Mouse (Mus musculus): ENCODE results near the gene Emp3.
"Not testable (repeated sequence)": the region's sequence is repeated elsewhere in the genome, so short reads cannot be mapped to it uniquely, and the experiment has no call there.

The Emp3 gene

GRCm38 (mm10) chr7:45915011-45915410, 6.2 kb downstream of the Emp3 start:
- no peak for DNase-seq

GRCm38 (mm10) chr7:45914067-45914466, 7.1 kb downstream of the Emp3 start:
- no peak for DNase-seq

- no peak for DNase-seq
These were observed 12.1 kb downstream of the Emp3 start for GRCm38 (mm10) chr7:45909145-45909544.

GRCm38 (mm10) chr7:45908384-45908783, 12.8 kb downstream of the Emp3 start:
- DNase-seq = no peak

GRCm38 (mm10) chr7:45906622-45907021, 14.6 kb downstream of the Emp3 start:
- no peak for DNase-seq

- DNase-seq = no peak
These were observed 18.7 kb downstream of the Emp3 start for GRCm38 (mm10) chr7:45902481-45903002.

GRCm38 (mm10) chr7:45901562-45901961, 19.6 kb downstream of the Emp3 start:
- peak; percentile 65 to 73 for DNase-seq

- not testable (repeated sequence) for DNase-seq
These were observed 23.1 kb downstream of the Emp3 start for GRCm38 (mm10) chr7:45898125-45898524.

- peak; percentile 70 to 84 for DNase-seq
These were observed 23.9 kb downstream of the Emp3 start for GRCm38 (mm10) chr7:45897258-45897757.

GRCm38 (mm10) chr7:45896517-45897257, 24.5 kb downstream of the Emp3 start, which contains the start of the genes Syngr4 and Tmem143:
TSS of gene Syngr4 (minus strand) at chr7:45896714.
TSS of gene Tmem143 (plus strand) at chr7:45896941.
- DNase-seq = peak; percentile 96 to 98

- no peak for DNase-seq
These were observed 25.2 kb downstream of the Emp3 start for GRCm38 (mm10) chr7:45895931-45896516.

GRCm38 (mm10) chr7:45892651-45893050, 28.6 kb downstream of the Emp3 start:
- no peak for DNase-seq

GRCm38 (mm10) chr7:45887246-45887645, 34.0 kb downstream of the Emp3 start:
- DNase-seq = no peak

GRCm38 (mm10) chr7:45881011-45881410, 40.2 kb downstream of the Emp3 start:
- DNase-seq = no peak

- DNase-seq = no peak
These were observed 40.7 kb downstream of the Emp3 start for GRCm38 (mm10) chr7:45880531-45880930.

GRCm38 (mm10) chr7:45878278-45878677, 42.9 kb downstream of the Emp3 start, which contains the start of gene Grin2d:
TSS of gene Grin2d (minus strand) at chr7:45878378.
- not testable (repeated sequence) for DNase-seq

- DNase-seq = no peak
These were observed 44.3 kb downstream of the Emp3 start for GRCm38 (mm10) chr7:45876895-45877294.

GRCm38 (mm10) chr7:45873061-45873947, 47.9 kb downstream of the Emp3 start:
- DNase-seq = peak; percentile 70 to 81

GRCm38 (mm10) chr7:45872624-45873023, 48.6 kb downstream of the Emp3 start, which contains the start of gene Kdelr1:
TSS of gene Kdelr1 (plus strand) at chr7:45872772.
- peak; percentile 93 to 94 for DNase-seq

- DNase-seq = peak; percentile 32 to 36
These were observed 50.7 kb downstream of the Emp3 start for GRCm38 (mm10) chr7:45870282-45871058.

GRCm38 (mm10) chr7:45869787-45870186, 51.4 kb downstream of the Emp3 start:
- DNase-seq = peak; percentile 31 to 44

Measured in kidney, postnatal 4 days (tissue).